Mouse (Mus musculus) lung, postnatal 0 days (tissue): ENCODE measurements around the gene Map7.

Source experiments
- CTCF ChIP-seq: IDR thresholded peaks from 2 replicates; pipeline ENCODE4 v1.5.1; 2016; ENCODE audit warnings: antibody characterized with exemption, mild to moderate bottlenecking
- EP300 ChIP-seq: IDR thresholded peaks from 2 replicates; pipeline ENCODE4 v1.6.1; 2016; ENCODE audit warnings: antibody characterized with exemption, mild to moderate bottlenecking, control low read depth

GRCm38 (mm10) chr10:20121981-20122380 is 26.3 kb upstream of the Map7 start:
- no peak for TF ChIP-seq CTCF
- TF ChIP-seq EP300: no peak
